Comparison of ENCODE assay signal across 8 mouse cellular contexts in the genomic region with DNA sequence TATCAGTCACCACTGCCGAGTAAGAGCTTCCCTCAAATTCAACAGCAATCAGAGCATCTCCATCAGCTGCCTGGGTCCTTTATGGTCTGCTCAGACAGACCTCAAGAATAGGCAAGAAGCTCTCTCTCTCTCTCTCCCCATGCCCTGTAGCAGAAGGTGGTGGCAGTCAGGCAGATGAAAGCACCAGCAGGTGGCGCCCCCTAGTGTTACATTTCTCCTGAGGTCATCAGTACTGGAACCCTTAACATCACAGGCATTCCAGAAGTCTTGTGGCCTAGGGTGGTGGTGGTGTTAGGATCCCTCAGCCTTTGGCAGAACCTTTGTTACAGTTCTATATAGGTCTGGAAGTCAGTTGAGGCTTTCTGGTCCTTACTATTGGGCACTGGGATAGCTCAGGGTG. TPM values are rescaled to one million over a fixed set of nuclear protein-coding genes. Genes with fewer than 3 reads are reported as not detected.
DNase-seq lines count a peak whose midpoint lies in the region; ATAC-seq and TF ChIP-seq lines count a peak whose summit lies in the region.
"Had no signal": no experiment of that assay in that cellular context is flagged by ENCODE, and none has a peak within 500 bp of the region (broad histone marks: within the 10 kb centered on the region; RNA-seq: fewer than 3 reads in every experiment).

No protein-coding gene starts in this region.

- H3K4me3 ChIP-seq in kidney, embryonic 16.5 days (ENCODE audit: low read length) = no peak overlapping the region
- no peak overlapping the region for H3K4me3 ChIP-seq in C2C12 (ENCODE audit: insufficient read depth, poor library complexity, severe bottlenecking)
- no peak overlapping the region for H3K4me3 ChIP-seq in ES-E14 (ENCODE audit: insufficient read depth in 1 of 2, low read depth in 1 of 2, low read length in 2 of 2, poor library complexity in 1 of 2, severe bottlenecking in 1 of 2)
- H3K4me3 ChIP-seq in cortical plate, adult 2 months (ENCODE audit: insufficient read depth, low read length) = no peak overlapping the region
- no peak overlapping the region for H3K4me3 ChIP-seq in lung, embryonic 14.5 days (ENCODE audit: low read depth, low read length)
- H3K4me3 ChIP-seq: limb, embryonic 13.5 days had no signal

- no peaks in the 10 kb centered on the region for H3K79me2 ChIP-seq in C2C12 (ENCODE audit: control insufficient read depth, insufficient read depth)

- in situ Hi-C loops in ES-E14 (cut with MboI; ENCODE audit: low sequenced_read_pairs in 2 of 2, unreplicated experiment in 2 of 2) = no loop called here

- DNase-seq in kidney, adult 18-20 months = peak; percentile 64
- DNase-seq in ES-E14 (ENCODE audit: low read depth, low spot score) = peak; percentile 53
- peak; percentile 62 for DNase-seq in lung, embryonic 14.5 days
- peak; percentile 78 for DNase-seq in testis, postnatal 10 days (ENCODE audit: low spot score)

- H3K9ac ChIP-seq in kidney, embryonic 16.5 days (replicated peaks; ENCODE audit: low read length) = no peak overlapping the region
- H3K9ac ChIP-seq in ES-E14 (ENCODE audit: insufficient read depth, low read depth, low read length, poor library complexity, severe bottlenecking) = no peak overlapping the region
- no peak overlapping the region for H3K9ac ChIP-seq in lung, embryonic 14.5 days
- H3K9ac ChIP-seq: limb, embryonic 13.5 days had no signal

- no peaks in the 10 kb centered on the region for H3K27me3 ChIP-seq in kidney, embryonic 16.5 days (ENCODE audit: insufficient read depth, low read length)
- H3K27me3 ChIP-seq in C2C12 (ENCODE audit: control insufficient read depth, insufficient read depth, insufficient read length) = no peaks in the 10 kb centered on the region
- no peaks in the 10 kb centered on the region for H3K27me3 ChIP-seq in lung, embryonic 14.5 days (ENCODE audit: insufficient read depth, low read length)
- H3K27me3 ChIP-seq: limb, embryonic 13.5 days had no signal

- H3K9me3 ChIP-seq in kidney, embryonic 16.5 days (ENCODE audit: low read length) = no peaks in the 10 kb centered on the region
- H3K9me3 ChIP-seq in ES-E14 (ENCODE audit: control insufficient read depth, insufficient read depth, low read depth, low read length) = no peaks in the 10 kb centered on the region
- no peaks in the 10 kb centered on the region for H3K9me3 ChIP-seq in lung, embryonic 14.5 days (ENCODE audit: low read depth, low read length)
- H3K9me3 ChIP-seq: limb, embryonic 13.5 days had no signal

- no peaks in the 10 kb centered on the region for H3K36me3 ChIP-seq in kidney, embryonic 16.5 days (ENCODE audit: insufficient read depth, low read length)
- H3K36me3 ChIP-seq in C2C12 (ENCODE audit: control insufficient read depth, insufficient read depth) (no peaks in the 10 kb centered on the region), ES-E14 (ENCODE audit: control insufficient read depth, insufficient read depth, low read length, poor library complexity, severe bottlenecking) (no peaks in the 10 kb centered on the region)
- no peaks in the 10 kb centered on the region for H3K36me3 ChIP-seq in lung, embryonic 14.5 days (ENCODE audit: insufficient read depth)
- H3K36me3 ChIP-seq: limb, embryonic 13.5 days had no signal

- no peak overlapping the region for H3ac ChIP-seq in C2C12 (ENCODE audit: control insufficient read depth, insufficient read length, low read depth)

- no peak for ATAC-seq in kidney, embryonic 16.5 days (ENCODE audit: low FRiP score, low TSS enrichment)
- no peak for ATAC-seq in lung, embryonic 14.5 days (ENCODE audit: insufficient read depth)

- peak; percentile 44 for TF ChIP-seq CTCF in C2C12 (IDR thresholded peaks at IDR 0.05; ENCODE audit: control insufficient read depth, insufficient read depth, insufficient read length)
- peak; percentile 59 for TF ChIP-seq CTCF in cortical plate, adult 2 months (IDR thresholded peaks at IDR 0.05; ENCODE audit: extremely low read depth, insufficient read depth, low read length)
- TF ChIP-seq CTCF in lung, embryonic 14.5 days (IDR thresholded peaks at IDR 0.05; ENCODE audit: low read depth) = peak; percentile 62

- H3K4me2 ChIP-seq in kidney, embryonic 16.5 days (replicated peaks; ENCODE audit: low read depth, low read length) = no peak overlapping the region
- no peak overlapping the region for H3K4me2 ChIP-seq in lung, embryonic 14.5 days
- H3K4me2 ChIP-seq: limb, embryonic 13.5 days had no signal

- no peak for TF ChIP-seq POLR2A in cortical plate, adult 2 months (IDR thresholded peaks at IDR 0.05; ENCODE audit: extremely low read depth, insufficient read depth, low read length)

- peaks cover 7% of the 10 kb centered on the region; the same call in 1 of the 2 replicates for H3K4me1 ChIP-seq in kidney, embryonic 16.5 days (ENCODE audit: insufficient read depth, low read length)
- peaks cover 0 to 3% of the 10 kb centered on the region in 2 experiments; a peak in 1 of 4 replicates for H3K4me1 ChIP-seq in ES-E14 (ENCODE audit: control insufficient read depth in 2 of 2, insufficient read depth in 2 of 2, low read length in 2 of 2, poor library complexity in 1 of 2)
- 0 out of 2 replicates have a peak, but pooled peaks cover 2% of the 10 kb centered on the region for H3K4me1 ChIP-seq in cortical plate, adult 2 months (ENCODE audit: control insufficient read depth, insufficient read depth, low read length)
- H3K4me1 ChIP-seq in lung, embryonic 14.5 days (ENCODE audit: insufficient read depth) = no peaks in the 10 kb centered on the region

- no peak overlapping the region for H3K27ac ChIP-seq in kidney, embryonic 16.5 days (ENCODE audit: low read length)
- H3K27ac ChIP-seq in ES-E14 (ENCODE audit: insufficient read depth, low read depth, low read length, poor library complexity, severe bottlenecking) = no peak overlapping the region
- no peak overlapping the region for H3K27ac ChIP-seq in cortical plate, adult 2 months (ENCODE audit: insufficient read depth, low read length)
- H3K27ac ChIP-seq in lung, embryonic 14.5 days (ENCODE audit: low read depth) = no peak overlapping the region
- H3K27ac ChIP-seq: limb, embryonic 13.5 days had no signal

- WGBS in kidney, embryonic 16.5 days = 41% methylated on average over 2 of the region's 2 CpGs
- 30% methylated on average over 2 of the region's 2 CpGs for WGBS in lung, embryonic 14.5 days

- H3K79me3 ChIP-seq in C2C12 (ENCODE audit: low read depth) = no peaks in the 10 kb centered on the region

TF ChIP-seq in C2C12, 6 proteins besides CTCF, POLR2A, EP300 and RAD21:
- TF ChIP-seq USF1 (IDR thresholded peaks at IDR 0.05; ENCODE audit: low read depth) (no peak), MYOG (IDR thresholded peaks at IDR 0.05; ENCODE audit: control insufficient read depth, extremely low read depth, insufficient read length) (no peak), MYOD1 (IDR thresholded peaks at IDR 0.05; ENCODE audit: control insufficient read depth, insufficient read length, low read depth) (no peak), MAX (IDR thresholded peaks at IDR 0.05) (no peak), FOSL1 (IDR thresholded peaks at IDR 0.05; ENCODE audit: insufficient read depth, low read length, poor library complexity, severe bottlenecking) (no peak), CEBPB (IDR thresholded peaks at IDR 0.05; ENCODE audit: low read depth) (no peak)
TF ChIP-seq in C2C12: peak in this region for 0.

TF ChIP-seq in ES-E14, 5 proteins besides CTCF, POLR2A, EP300 and RAD21:
- no peak for TF ChIP-seq MAFK (IDR thresholded peaks at IDR 0.05; ENCODE audit: insufficient read depth, low read depth, low read length)
- no peak for TF ChIP-seq ZC3H11A (IDR thresholded peaks at IDR 0.05; ENCODE audit: borderline replicate concordance, low read depth, low read length)
- no peak for TF ChIP-seq CHD2 (IDR thresholded peaks at IDR 0.05; ENCODE audit: low read depth, low read length)
- no peak for TF ChIP-seq ZNF384 (IDR thresholded peaks at IDR 0.05; ENCODE audit: low read depth, low read length)
- TF ChIP-seq HCFC1 (IDR thresholded peaks at IDR 0.05; ENCODE audit: borderline replicate concordance, insufficient read depth, low read length) = no peak

RNA-seq across cellular contexts. Expression of a gene that starts 4.8 kb away (rescaled TPM):
- polyA plus RNA-seq in kidney, embryonic 16.5 days (2015; fragmentation: Nextera tagmentation; extraction: Ambion mirVana) = 15.9 and 16.9 TPM in 2 replicates
- 5.7 TPM for polyA plus RNA-seq in C2C12 (2012; fragmentation: generic; extraction: Trizol)
- 4.9 and 5.1 TPM in 2 replicates for total RNA-seq in ES-E14 (2012; rRNA removed)
- polyA plus RNA-seq in cortical plate, adult 2 months (2012; rRNA removed) = 3.2 and 3.6 TPM in 2 replicates
- 14.6 and 14.9 TPM in 2 replicates for polyA plus RNA-seq in lung, embryonic 14.5 days (2014; fragmentation: Nextera tagmentation; extraction: Ambion mirVana)

RNA-seq across cellular contexts. Expression of a gene that starts 43.6 kb away (rescaled TPM):
- polyA plus RNA-seq in kidney, embryonic 16.5 days (2015; fragmentation: Nextera tagmentation; extraction: Ambion mirVana) = 67.5 and 72.3 TPM in 2 replicates
- polyA plus RNA-seq in C2C12 (2012; fragmentation: generic; extraction: Trizol) = 28.8 TPM
- total RNA-seq in ES-E14 (2012; rRNA removed) = 28.0 and 32.8 TPM in 2 replicates
- 142 and 167 TPM in 2 replicates for polyA plus RNA-seq in cortical plate, adult 2 months (2012; rRNA removed)
- 66.9 and 69.3 TPM in 2 replicates for polyA plus RNA-seq in lung, embryonic 14.5 days (2014; fragmentation: Nextera tagmentation; extraction: Ambion mirVana)
